Mouse (Mus musculus): ENCODE results near the gene Camsap1.

The Camsap1 gene

DNA sequence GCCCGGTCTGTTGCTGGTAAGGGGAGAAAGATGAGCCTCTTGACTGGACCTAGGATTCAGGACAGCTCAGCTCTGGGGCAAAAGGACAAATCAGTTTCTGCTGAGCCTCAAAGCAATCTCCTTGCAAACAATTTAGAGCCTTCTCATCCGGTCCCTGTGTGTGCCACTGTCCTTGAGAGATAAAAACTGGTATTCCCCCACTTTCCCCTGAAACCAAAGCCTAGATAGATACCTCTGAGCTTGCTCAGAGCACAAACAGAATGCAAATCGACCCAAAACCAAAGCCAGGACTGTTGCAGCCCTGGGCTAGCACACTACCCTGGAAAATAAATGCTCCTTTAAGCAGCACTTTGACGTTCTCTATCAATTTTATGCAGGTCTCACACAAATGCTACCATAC is 4.1 kb downstream of the Camsap1 start:
- no peak for DNase-seq (ENCODE audit: low read depth, low spot score)

DNA sequence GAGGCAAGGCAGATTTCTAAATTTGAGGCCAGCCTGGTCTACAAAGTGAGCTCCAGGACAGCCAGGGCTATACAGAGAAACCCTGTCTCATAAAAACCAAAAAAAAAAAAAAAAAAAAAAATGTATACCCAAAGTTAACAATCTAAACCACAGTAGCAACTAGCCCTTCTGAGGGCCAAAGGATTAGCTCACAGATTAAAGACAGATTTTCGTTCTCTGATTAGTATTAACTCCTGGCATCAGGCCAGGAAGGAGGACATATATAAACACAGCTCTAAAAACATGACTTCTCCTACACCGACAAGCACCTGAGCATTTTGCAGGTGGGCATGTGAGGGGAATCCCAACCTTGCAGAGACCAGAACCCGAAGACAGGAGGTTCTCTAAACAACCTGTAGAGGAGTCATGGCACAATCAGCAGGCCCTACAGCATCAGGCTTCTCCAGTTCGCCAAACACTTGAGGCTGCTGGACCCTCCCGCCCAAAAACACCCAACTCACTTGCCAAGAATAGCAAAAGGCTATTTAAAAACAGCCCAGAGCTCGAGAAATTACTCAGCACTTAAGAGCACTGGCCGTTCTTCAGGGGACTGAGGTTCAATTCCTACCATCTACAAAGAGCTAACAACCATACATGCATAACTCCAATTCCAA is 5.4 kb downstream of the Camsap1 start:
- no peak for DNase-seq (ENCODE audit: low read depth, low spot score)

DNA sequence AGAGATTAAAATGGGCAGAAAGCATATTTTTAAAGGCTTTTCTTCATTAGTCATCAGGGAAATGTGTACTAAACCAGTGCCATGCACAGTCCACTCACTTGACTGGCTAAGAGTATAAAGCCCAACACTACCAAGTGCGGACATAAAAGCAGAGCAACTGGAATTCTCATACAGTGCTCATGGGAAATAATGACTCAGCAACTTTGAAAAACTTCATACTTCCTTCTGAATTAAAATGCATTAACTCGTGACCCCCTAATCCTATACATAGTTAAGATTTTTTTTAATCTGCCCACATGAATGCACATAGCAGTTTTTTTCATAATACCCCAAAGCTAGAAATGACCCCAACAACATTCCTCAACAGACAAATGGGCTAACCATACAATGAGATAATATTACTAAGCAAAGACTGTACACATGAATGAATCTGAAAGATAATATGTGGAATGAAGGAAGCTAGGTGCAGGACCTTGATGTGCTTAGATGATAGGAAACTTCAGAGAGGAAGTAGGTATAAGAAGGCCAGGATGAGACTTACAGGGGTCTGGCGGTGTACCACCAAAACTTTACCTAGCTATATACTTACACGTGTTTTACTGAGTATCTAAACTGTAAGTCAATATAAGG is 7.8 kb downstream of the Camsap1 start:
- no peak for DNase-seq (ENCODE audit: low read depth, low spot score)

DNA sequence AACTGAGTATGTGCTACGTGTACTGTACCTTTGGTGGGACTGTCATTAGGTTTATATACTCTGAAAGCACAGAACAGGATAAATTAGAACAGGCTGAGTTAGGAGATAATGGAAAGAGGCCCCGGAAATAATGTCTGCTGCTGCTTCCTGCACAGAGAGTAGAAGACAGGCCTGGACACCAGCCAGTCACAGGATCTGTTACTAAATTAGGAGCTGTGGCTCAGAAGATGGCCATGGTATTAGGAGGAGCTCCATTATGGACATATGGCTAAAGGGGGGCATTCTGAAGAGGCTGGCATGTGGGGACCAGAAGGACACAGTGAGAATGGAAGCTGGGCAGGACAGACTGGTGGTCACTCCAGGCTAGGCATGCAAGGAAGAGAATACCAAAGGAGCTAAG is 12.7 kb downstream of the Camsap1 start:
- DNase-seq (ENCODE audit: low read depth, low spot score), result no peak

DNA sequence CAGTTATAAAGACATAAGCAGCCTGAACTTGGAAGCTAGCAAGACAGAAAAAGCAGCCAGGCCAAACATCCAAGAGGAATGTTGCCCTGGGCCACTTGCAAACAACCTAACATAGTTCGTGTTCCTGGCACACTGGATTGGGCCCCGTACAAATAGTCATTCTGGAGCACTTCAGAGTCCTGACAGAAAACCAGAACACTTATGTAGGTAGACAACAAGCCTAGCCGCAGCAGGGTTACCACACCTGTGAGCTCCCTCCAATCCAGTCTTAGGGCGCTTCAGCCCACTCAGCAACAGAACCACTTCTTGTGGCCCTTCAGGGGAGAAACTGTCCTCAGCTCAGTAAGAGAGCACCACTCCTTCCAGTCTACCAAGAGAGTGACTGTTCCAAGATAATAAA is 13.8 kb downstream of the Camsap1 start:
- no peak for DNase-seq (ENCODE audit: low read depth, low spot score)

DNA sequence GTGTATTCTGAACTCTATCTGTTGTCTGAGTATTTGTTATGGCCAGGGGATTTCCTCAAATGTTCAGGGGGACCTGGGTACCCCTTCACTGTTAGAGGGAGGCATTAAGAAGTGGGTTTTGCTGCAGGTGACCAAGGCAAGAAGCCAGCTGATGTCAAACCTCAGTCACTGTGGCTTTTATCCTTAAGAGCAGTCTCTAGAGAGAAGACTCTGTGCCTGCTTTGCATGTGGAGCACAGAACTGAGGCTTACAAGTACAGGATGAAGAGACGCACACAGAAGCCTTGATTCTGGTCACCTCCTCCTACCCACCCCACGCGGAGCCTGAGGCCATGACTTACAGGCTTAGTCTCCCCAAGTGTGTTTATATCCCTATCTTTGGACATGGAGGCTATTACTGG is 33.8 kb downstream of the Camsap1 start:
- DNase-seq (ENCODE audit: low read depth, low spot score), result no peak

DNA sequence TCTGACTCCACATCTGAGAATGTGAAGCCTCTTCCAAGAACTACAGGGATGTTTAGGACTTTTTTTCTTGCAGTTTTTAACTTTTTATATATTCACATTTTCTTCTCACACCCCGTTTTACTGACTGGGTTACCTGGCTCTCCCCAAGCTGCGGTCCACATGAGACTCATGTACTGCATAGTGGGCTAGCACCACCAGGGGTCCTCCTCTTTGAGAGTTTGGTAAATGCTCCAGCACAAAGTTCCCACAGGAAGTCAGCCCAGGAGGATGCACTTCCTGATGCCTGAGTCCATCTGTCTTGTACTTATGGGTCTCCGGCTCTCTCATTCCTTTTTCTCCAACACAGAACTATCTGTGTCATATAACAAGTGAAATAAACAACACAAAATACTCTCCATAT is 35.1 kb downstream of the Camsap1 start:
- DNase-seq (ENCODE audit: low read depth, low spot score), result no peak

DNA sequence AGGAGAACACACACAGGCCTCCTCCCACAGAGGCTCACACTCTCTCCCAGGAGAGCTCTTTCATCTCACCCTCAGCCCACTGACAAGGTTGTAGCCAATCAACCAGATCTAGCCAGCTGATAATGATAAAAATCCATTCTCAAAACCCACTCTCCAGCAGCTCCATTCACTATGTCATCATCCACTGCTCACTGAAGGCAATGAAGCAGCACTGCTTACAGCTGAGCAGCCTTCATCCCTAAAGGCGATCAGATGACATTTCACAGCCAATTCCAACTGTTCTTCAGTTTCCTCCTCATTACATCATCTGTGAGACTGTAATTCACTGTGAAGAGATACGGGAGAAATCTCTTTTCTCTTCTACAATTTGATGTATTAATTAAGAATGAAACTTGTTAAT is 39.3 kb downstream of the Camsap1 start:
- no peak for DNase-seq (ENCODE audit: low read depth, low spot score)

DNA sequence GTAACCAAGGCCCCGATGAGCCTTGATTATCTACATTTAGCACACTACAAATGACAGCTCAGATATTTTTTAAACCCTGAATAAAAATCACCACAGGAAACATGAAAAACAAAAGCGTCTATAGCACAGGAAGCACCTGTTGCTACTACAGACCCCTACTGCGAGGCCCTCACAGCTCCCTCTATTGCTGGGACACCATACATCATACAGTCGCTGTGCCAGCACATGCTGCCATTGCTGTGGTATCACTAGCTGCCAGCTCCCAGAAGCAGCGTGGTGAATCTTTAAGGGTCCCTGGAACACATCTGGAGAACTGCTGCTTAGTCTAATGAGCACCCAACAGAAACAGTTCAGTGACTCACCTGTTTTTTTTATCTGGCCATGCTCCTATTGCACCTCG is 42.6 kb downstream of the Camsap1 start:
- no peak for DNase-seq (ENCODE audit: low read depth, low spot score)

DNA sequence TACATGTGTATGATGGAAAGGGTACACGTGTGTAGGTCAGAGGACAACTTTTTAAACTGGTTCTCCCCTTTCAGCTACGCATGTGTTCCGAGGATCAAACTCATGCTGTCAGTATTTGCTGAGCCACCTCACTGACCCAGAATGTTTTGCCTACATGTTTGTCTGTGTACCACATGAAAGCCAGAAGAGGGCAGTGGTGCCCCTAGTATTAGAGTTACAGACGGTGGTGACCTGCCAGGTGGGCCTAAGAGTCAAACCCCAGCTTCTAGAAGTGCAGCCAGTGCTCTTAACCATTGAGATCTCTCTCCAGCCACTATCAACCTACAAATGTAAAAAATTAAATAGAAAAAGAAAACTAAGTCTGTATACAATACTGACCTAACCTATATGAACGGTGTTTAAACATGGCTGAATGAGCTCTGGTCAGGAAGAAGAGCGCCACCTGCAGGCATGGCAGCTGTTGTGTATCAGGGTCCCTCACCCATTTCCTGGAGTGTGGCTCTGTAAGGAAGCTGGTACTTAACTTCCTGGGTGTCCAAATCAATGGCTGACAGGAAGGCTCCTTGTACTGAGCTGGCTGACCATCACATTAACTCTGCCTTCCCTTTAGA is 51.7 kb downstream of the Camsap1 start:
- DNase-seq (ENCODE audit: low read depth, low spot score), result no peak

DNA sequence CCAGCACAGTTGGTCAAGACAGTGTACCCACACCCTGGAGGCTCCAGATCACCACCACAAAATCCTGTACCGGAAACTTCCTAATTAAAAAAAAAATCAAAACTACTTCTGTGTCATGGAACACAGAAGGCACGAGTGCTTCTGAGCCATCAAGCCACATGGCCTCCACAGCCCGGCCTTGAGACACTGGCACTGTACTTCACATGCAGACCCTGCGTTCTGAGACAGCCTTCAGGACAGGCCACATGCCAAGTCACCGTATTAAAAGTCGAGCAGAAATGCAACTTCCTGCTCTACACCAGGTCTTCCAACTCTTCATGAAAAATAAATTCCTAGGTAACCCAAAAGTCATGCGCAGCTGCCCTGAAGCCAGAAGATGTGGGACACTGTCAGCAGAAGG is 55.3 kb downstream of the Camsap1 start:
- DNase-seq (ENCODE audit: low read depth, low spot score), result no peak

DNA sequence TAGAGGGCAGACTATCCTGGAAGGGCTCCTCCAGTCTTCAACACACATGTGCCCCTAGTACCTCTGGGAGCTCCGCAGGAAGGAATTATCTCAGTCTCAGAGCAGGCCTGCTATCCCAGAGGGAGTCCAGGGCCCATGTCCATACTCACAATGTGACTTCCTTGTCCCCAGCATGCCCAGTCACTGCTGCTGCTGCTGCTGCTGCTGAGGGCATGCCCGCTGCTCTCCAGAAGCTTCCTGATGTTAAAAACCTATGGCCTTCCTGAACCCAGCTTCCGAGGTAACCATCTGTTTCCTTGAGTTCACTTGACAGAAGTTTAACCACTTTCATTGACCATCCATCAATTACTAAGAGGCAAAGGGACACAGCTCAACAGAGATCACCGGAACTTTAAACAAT is 58.1 kb downstream of the Camsap1 start:
- DNase-seq (ENCODE audit: low read depth, low spot score), result no peak

DNA sequence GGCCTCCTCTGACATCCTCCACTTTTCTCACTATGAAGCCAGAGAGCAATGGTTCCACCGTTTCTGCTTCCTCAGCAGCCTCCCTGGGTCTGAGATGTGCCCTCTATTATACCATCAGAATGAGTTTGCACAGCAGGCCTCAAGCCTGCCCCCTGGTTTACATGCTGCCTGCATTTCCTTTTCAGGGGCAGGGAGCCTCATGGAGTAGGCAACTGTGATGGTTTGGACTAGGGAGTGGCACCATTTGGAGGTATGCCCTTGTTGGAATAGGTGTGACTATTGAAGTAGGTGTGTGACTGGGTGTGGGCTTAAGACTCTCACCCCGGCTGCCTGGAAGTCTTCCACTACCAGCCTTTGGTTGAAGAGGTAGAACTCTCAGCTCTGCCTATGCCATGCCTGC is 59.3 kb downstream of the Camsap1 start:
- no peak for DNase-seq (ENCODE audit: low read depth, low spot score)

DNA sequence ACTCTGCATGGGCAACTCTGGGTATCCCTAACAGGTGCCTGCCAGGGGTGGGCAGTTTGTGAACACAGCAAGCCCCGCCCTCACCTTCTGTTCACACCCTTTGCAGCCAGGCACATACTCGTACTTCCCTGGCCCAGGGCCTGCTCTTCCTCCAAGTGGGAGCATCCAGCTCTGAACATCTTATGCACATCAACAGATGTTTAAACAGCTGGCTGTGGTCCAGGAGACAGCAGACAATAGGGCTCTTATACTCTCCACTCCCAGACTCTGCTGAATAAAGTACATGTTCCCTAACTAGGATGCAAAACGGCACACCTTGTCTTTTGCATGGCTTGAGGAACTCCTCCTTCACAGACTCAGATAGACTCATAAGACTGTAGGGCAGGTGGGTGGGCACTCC is 63.1 kb downstream of the Camsap1 start:
- no peak for DNase-seq (ENCODE audit: low read depth, low spot score)

DNA sequence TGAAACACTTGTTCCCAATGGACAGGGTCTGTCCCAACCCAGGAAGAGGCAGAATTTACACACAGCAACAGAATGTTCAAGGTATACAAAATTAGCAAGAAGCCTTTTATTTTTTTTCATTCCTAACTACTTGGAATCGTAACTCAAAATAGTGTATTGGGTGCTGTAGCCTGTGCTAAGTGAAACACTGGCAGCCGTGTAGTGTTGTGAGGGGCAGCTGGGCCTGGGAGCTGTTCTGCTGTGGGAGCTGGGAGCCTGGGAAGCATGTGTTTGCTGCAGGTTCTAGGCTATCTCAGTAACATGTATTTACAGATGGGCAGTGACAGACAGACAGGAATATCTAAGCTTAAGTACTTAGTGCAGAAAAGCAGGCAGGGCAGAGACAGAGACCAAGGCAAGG is 64.7 kb downstream of the Camsap1 start:
- DNase-seq (ENCODE audit: low read depth, low spot score), result no peak

DNA sequence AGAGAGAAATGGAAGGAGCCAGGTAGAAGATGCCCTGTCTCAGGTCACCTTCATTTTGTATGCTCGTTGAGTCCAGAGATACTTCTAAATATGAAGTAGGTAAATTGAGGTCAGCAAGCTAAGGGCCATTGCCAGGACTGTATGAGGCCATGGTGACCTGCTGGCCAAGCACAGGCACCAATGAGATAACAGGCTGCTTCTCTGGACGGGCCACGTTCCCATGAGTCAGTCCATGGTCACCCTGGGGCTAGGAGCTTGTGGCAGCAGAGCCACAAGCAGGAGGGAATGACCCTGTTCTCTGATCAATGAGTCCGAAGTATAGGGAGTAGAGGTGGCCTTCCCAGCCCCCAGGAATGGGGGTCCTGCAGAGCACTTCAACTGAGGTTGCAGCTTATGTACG is 68.3 kb downstream of the Camsap1 start:
- DNase-seq (ENCODE audit: low read depth, low spot score), result no peak

DNA sequence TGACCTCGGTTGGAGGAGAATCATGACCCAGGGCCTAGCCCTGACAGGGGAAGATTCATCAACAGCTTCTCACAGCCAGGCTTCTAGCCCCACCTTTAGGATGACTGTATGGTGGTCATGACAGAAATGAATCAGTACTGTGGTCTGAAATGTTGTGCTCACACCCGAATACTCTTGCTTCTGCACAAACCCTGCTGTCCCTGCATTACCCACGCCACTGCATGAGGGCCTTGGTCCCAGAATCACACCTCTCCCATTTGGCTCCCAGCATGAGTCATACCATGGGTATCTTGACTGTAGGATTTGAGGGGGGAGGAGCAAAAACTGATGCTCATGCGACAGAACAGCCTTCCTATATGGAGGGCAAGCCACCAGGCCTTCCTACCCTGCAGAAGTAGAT is 68.9 kb downstream of the Camsap1 start:
- DNase-seq (ENCODE audit: low read depth, low spot score), result no peak

DNA sequence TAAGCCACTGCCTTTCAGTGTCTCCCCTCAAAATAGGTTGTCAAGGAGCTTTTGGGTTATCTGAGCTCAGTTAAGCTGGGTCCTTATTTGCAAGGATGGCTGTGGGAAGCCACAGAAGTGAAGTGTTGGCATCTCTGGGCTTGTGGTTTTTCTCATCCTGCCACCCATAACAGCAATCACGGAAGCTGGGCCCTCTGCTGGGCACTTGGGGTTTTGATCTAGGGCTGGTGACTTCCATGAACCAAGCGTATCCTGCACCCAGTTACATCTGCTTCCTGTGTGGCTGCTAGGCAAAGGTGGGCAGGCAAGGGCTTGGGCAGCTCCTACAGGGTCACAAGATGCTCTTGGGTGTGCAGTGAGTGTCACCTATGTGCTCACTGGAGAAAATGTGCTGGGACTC is 69.8 kb downstream of the Camsap1 start:
- DNase-seq (ENCODE audit: low read depth, low spot score), result no peak

DNA sequence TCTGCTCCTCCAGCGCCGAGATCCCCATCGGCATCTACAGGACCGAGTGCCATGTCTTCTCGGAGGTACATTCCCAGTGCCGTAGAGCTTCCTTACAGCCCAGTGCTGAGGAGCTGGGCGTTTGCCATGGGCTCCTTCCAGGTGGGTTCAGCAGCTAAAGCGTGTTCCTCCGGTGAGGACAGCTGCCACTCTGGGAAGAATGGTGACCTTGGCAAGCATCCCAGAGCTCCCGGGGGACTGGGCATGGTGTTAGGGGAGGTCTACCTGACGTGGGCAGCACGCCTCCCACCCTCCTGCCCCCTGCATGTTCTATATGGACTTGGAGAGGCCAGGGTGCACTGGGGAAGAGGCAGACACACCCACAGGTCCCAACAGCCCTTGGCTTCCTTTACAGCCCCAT is 73.2 kb downstream of the Camsap1 start:
- no peak for DNase-seq (ENCODE audit: low read depth, low spot score)

DNA sequence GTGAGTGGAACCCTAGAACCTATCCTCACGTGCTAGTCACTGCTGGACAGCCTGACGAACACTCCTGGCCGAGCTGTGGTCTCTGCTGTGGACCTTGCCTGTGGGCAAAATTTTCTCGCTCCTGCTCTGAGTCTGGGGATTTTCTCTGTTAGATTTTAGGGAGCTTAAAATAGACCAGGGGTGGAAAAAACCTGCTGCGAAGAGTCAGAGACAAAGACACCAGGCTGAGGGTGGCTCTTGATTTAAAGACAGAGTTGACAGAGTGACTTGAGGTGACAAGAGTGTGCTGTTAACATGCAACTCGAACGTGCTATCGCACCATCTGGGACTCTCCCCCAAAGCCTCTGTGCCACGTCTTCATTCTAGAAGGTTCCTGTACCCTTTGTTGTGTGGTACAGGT is 84.1 kb downstream of the Camsap1 start:
- no peak for DNase-seq (ENCODE audit: low read depth, low spot score)

DNA sequence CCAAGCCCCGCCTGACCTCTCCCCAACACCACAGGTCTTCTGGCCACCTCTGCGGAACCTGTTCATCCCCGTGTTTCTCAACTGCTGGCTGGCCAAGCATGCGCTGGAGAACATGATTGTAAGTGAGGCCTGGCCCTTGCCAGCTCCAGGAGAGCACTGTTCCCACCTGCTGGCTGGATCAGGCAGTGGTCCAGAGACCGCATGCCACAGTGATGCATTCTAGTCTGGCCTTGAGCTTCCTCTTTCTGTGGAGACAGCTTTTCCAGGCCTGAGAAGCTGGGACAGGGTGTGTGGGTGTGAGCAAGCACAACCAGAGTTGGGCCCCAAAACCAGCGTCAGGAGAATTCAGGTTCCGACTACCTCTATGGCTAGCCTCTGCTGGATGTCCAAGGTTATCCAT is 90.6 kb downstream of the Camsap1 start:
- no peak for DNase-seq (ENCODE audit: low read depth, low spot score)

DNA sequence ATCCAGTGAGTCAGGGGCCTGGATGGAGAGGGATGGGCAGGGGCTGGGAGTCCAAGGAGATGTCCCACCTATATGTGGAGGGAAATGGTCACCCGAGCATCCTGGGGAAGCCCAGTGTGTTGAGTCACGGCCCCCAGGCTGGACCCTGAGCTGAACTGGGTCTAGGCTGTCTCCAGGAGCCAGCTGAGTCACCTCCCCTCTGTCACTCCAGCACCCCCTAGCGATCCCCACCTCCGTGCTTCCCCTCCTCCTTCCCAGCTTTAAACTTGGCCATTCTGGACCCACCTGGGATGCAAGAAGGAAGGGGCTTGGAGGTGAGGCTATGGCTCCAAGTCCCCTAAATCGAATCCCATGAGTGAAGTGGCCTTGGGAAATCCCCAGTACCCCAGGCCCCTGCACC is 94.9 kb downstream of the Camsap1 start:
- DNase-seq (ENCODE audit: low read depth, low spot score), result no peak

DNA sequence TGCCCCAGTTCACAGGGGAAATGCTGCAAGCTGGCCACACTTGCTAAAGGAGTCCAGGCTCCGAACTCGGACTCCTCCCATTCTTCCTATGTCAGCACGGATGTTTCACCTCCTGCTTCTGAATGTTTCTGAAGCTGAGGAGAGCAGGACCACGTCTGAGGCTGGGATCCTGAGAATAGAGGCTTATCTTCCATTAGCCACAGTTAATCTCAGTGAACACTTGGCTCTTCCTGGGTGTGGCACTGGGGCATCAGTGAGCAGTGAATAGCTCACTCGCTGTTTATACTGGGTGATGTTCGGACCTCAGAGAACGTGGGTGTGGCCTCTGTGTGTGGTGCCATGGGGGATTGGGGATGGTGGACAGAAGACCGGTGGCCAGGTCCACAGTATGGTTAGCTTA is 95.9 kb downstream of the Camsap1 start:
- DNase-seq (ENCODE audit: low read depth, low spot score), result no peak

DNA sequence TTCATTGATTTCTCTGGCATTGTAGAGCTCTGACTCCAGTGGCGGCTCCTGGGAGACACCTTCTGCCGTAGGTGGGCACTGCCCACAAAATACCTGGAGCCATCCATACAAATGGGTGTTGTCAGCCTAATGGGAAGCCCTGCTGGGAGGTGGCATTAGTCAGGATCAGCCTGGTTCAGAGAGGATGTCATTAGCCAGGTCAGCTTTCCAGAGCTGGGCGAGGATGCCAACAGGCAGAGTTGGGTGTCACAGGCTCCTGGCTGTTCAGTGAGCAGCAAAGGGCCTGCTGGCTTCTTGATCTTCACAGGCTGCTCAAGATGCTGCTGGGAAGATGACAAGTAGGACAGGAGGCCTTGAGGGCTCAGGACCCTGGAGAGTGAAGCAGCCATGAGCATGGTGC is 98.3 kb downstream of the Camsap1 start:
- DNase-seq (ENCODE audit: low read depth, low spot score), result no peak
